Mouse (Mus musculus) C2C12 (cell line): ENCODE results near the gene Bicral.

ENCODE experiments used
- CEBPB ChIP-seq: IDR thresholded peaks from one replicate; pipeline ENCODE4 v1.6.1; 2011; ENCODE audit warnings: low read depth, mild to moderate bottlenecking, control low read depth, moderate library complexity
- CTCF ChIP-seq: IDR thresholded peaks from one replicate; pipeline ENCODE4 v1.5.1; 2011; ENCODE audit not compliant: control insufficient read depth, insufficient read depth, insufficient read length
- USF1 ChIP-seq: IDR thresholded peaks from one replicate; pipeline ENCODE4 v1.6.1; 2011; ENCODE audit warnings: low read depth, mild to moderate bottlenecking, control low read depth, moderate library complexity

DNA sequence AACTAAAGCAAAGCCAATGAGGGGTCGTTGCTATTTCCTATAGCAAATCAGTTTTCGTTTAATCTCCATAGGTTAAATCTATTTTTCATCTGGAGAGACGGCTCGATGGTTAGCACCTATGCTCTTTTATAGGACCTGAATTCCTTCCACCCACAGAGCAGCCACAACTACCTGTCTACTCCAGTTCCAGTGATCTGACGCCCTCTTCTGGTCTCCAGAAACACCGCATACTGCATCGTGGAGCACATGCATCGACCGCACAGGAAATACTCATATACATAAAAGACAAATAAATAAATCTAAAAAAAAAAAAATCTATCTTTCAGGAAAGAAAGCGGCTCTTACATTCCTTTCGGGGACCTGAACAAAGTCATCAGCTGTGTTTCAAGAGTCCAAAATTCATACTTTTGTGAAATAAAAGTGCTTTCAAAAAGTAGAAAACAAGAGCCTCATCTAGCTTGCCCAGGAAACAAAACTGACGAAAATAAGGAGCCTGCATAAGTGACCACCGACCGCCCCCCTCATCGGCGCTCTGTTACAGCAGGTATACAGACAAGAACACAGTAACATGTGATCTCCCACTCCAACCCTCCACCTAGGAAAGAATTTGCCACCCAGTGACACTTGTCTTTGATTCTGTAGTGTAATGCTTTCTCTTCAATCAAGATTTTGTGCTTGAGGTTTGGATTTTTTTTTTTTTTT, 30.4 kb upstream of the Bicral start:
- peak; percentile 59 for TF ChIP-seq CTCF
- TF ChIP-seq CEBPB, result no peak
- TF ChIP-seq USF1, result no peak
